Mouse (Mus musculus) olfactory bulb, adult 2 months (tissue): ENCODE data around the gene Tsga10ip.

Source experiments
- CTCF ChIP-seq: fragments of 200-500 bp; IDR thresholded peaks from 2 replicates; pipeline ENCODE4 v1.5.1; 2012; ENCODE audit warnings: low read depth, mild to moderate bottlenecking, low read length, moderate library complexity; ENCODE audit not compliant: insufficient read depth
- POLR2A ChIP-seq: fragments of 200-500 bp; IDR thresholded peaks from 2 replicates; pipeline ENCODE4 v1.6.1; 2012; ENCODE audit warnings: mild to moderate bottlenecking, low read depth, low read length, moderate library complexity; ENCODE audit not compliant: insufficient read depth

DNA sequence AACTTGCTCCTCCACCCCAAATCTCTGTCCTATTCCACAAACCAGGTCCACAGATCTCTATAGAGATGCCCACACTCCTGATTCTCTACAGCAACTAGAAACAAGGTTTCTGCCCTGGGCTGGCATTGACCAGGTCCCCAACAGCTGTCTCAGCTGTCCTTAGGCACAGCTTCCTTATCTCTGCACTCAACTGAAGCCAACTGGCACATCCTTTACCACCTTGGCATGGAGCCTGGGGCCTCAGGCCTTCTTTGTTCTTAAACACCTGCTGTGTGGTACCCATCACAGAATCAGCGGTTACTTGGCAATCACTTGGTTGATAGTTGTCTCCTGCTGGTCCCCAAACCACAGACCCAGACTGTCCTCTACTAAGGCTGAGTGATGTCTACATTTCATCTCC is 28.1 kb upstream of the Tsga10ip start:
- TF ChIP-seq POLR2A (no peak), CTCF (no peak)
